Mouse (Mus musculus) kidney, embryonic 14.5 days (tissue): ENCODE data around the gene Cited4. TPM values are rescaled to one million over a fixed set of nuclear protein-coding genes. Genes with fewer than 3 reads are reported as not detected.

ENCODE experiments used
- ATAC-seq: fragments of 200-750 bp; cut with Nextera tagmentation; 2 replicates; pipeline ENCODE4 v1.8.0; 2017; ENCODE audit warnings: moderate number of reproducible peaks, mild to moderate bottlenecking, moderate TSS enrichment, moderate library complexity; ENCODE audit not compliant: low FRiP score, low TSS enrichment
- H3K27ac ChIP-seq: fragments of 300-500 bp; sonication (generic); 2 replicates; pipeline ENCODE4 v1.5.1; 2014; ENCODE audit warnings: low read depth, mild to moderate bottlenecking, low read length, moderate library complexity, mixed read lengths
- H3K27me3 ChIP-seq: fragments of 300-500 bp; sonication (generic); 2 replicates; pipeline ENCODE4 v1.6.1; 2014; ENCODE audit warnings: mild to moderate bottlenecking, low read length; ENCODE audit not compliant: control insufficient read depth, insufficient read depth
- H3K36me3 ChIP-seq: fragments of 300-500 bp; sonication (generic); 2 replicates; pipeline ENCODE4 v1.6.1; 2014; ENCODE audit warnings: low read length, mixed read lengths; ENCODE audit not compliant: control insufficient read depth, insufficient read depth
- H3K4me1 ChIP-seq: fragments of 300-500 bp; sonication (generic); 2 replicates; pipeline ENCODE4 v1.6.1; 2014; ENCODE audit warnings: low read length, mixed read lengths; ENCODE audit not compliant: control insufficient read depth, insufficient read depth
- H3K4me2 ChIP-seq: fragments of 300-500 bp; sonication (generic); replicated peaks from 2 replicates; pipeline ENCODE4 v1.6.1; 2014; ENCODE audit warnings: low read depth, mild to moderate bottlenecking, low read length
- H3K4me3 ChIP-seq: fragments of 300-500 bp; sonication (generic); 2 replicates; pipeline ENCODE4 v1.5.1; 2014; ENCODE audit warnings: mild to moderate bottlenecking, low read length
- H3K9ac ChIP-seq: fragments of 300-500 bp; sonication (generic); 2 replicates; pipeline ENCODE4 v1.6.1; 2014; ENCODE audit warnings: low read depth, mild to moderate bottlenecking, low read length, moderate library complexity
- H3K9me3 ChIP-seq: fragments of 300-500 bp; sonication (generic); 2 replicates; pipeline ENCODE4 v1.6.1; 2016; ENCODE audit warnings: low read length; ENCODE audit not compliant: control insufficient read depth
- WGBS: fragments of 180-500 bp; shearing (Covaris S2); extraction: QIAGEN DNeasy Blood & Tissue Kit; methylation state at CpG from one replicate; pipeline ENCODE4 v1.1.7; 2014; 5-methylcytosine and 5-hydroxymethylcytosine counted together
- polyA plus RNA-seq: library from polyadenylated mRNA; unstranded; fragments of >200 nt; fragmentation: Nextera tagmentation; extraction: Ambion mirVana; gene quantifications from 2 replicates; pipeline ENCODE4 v1.2.1, GENCODE M21; 2014

Gene Cited4
- polyA plus RNA-seq, 1 experiment from 2014 or later = 11.0 TPM

DNA sequence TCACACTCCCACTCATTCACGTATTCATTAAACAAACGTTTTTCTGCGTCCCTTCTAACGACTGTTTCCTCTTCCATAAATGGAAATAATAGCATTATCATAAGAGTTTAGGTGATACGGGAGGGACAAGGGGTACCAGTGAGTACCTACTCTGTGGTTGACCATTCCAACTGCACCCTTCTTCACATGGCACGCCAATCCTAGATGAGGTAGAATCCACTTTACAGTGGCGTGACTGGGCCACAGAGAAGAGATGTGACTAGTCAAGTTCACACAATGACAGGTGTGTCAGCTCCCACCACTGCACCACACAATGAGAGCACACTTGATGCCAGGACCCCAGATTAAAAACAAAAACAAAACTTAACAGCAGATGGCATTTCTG, 16.2 kb upstream of the Cited4 start:
- Histone ChIP-seq H3K4me3 (peak overlapping the region; percentile 36), H3K4me1 (no peaks in the 10 kb centered on the region), H3K9me3 (0 out of 2 replicates have a peak, but pooled peaks cover 3% of the 10 kb centered on the region), H3K9ac (no peak overlapping the region), H3K27ac (no peak overlapping the region), H3K4me2 (peak overlapping the region; percentile 73), H3K36me3 (no peaks in the 10 kb centered on the region), H3K27me3 (peaks cover 23% of the 10 kb centered on the region)
- ATAC-seq = no peak
- 21% methylated on average over 7 of the region's 7 CpGs for WGBS

DNA sequence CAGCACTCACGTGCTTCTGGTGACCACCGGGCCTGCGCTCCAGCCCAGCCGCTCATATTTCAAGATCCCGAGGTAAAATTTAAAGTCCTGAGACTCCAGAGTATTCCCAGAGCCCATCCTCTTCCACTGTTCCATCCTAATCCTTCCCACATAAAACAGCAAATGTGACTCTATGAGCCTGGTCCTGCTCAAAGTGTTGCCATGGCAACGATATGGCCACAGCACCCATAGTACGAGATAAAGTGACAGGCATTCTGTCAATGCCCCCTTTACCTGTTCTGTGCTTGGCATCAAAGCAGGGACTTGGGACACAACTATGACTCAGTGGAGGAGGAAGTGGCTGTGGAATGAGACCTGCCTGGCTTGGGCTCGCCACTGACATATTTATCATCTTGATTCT, 10.5 kb upstream of the Cited4 start:
- no peaks in the 10 kb centered on the region for H3K27me3 ChIP-seq
- H3K4me1 ChIP-seq = no peaks in the 10 kb centered on the region
- 74% methylated on average over 8 of the region's 8 CpGs for WGBS
- H3K9ac ChIP-seq = no peak overlapping the region
- H3K4me3 ChIP-seq = no peak overlapping the region
- H3K36me3 ChIP-seq = no peaks in the 10 kb centered on the region
- 0 out of 2 replicates have a peak, but pooled peaks cover 3% of the 10 kb centered on the region for H3K9me3 ChIP-seq
- no peak for ATAC-seq
- H3K4me2 ChIP-seq = no peak overlapping the region
- H3K27ac ChIP-seq = no peak overlapping the region

DNA sequence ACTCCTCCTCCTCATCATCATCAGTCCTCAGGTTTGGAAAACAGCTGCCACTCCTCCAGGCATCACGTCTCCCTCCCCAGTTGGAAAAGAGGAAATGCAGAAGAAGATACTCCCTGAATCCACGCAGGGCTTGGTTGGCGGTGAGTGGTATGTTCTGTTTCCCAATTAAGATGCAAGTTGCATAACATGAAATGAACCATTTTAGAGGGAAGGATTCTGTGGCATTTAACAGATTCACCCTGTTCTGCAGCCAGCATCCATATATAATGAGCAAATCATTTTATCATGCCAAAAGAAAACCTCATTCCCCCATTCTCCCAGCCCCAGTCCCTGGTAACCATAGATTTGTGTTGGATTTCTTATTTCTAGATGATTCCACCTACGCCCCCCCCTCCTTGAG, 5.9 kb upstream of the Cited4 start:
- no peaks in the 10 kb centered on the region for H3K27me3 ChIP-seq
- H3K4me2 ChIP-seq = no peak overlapping the region
- H3K27ac ChIP-seq = no peak overlapping the region
- 74% methylated on average over 4 of the region's 4 CpGs for WGBS
- no peaks in the 10 kb centered on the region for H3K36me3 ChIP-seq
- no peak overlapping the region for H3K4me3 ChIP-seq
- H3K9ac ChIP-seq = no peak overlapping the region
- H3K4me1 ChIP-seq = no peaks in the 10 kb centered on the region
- no peak for ATAC-seq
- no peaks in the 10 kb centered on the region for H3K9me3 ChIP-seq

DNA sequence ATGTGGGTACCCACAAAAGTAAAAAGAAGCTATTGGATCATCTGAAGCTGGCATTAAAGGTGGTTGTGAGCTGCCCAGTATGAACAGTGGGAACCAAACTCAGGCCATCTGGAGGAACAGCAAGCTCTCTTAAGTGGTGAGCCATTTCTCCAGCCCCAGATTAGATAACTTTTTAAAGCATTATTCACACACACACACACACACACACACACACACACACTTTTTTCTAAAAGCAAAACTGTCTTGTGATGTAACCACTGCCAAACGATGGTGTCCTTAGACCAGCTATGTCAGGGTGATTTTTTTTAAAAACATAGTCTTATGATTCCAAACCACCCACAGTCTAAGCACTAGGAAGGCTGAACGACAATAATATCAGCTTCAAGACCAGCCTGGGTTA, 1.8 kb upstream of the Cited4 start:
- Histone ChIP-seq H3K9me3 (no peaks in the 10 kb centered on the region), H3K27ac (no peak overlapping the region), H3K4me3 (no peak overlapping the region), H3K4me2 (no peak overlapping the region), H3K4me1 (no peaks in the 10 kb centered on the region), H3K27me3 (peaks cover 18% of the 10 kb centered on the region), H3K36me3 (no peaks in the 10 kb centered on the region), H3K9ac (no peak overlapping the region)
- WGBS = 78% methylated on average over 2 of the region's 2 CpGs
- ATAC-seq = no peak

DNA sequence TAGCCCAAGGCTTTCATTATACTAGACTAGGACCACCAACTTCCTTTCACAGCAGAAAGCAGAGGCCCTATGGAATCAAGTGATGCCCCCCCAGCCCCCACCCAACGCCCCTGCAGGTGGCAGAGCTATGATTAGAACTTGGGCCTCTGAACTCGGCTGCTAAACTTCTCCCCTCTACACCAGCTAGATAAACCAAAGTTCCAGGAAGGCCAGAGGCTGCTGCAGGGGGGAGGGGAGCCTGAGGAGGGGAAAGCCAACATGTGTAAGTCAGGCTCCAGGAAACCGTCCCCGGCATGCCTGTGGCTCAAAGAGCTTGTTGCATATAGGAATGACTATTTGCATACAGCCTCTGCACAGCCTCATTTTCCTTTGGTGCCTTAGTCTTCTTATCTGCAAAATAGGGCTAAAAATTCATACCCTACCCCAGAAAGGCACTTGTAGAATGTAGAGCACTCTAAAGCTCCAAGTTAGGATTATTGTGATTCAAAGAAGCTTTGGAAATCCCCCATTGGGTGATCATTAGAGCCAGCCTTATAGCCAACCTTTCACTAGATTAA, 1.1 kb upstream of the Cited4 start:
- no peak overlapping the region for H3K9ac ChIP-seq
- H3K36me3 ChIP-seq = no peaks in the 10 kb centered on the region
- H3K27ac ChIP-seq = no peak overlapping the region
- H3K4me3 ChIP-seq = no peak overlapping the region
- H3K4me2 ChIP-seq = no peak overlapping the region
- no peaks in the 10 kb centered on the region for H3K9me3 ChIP-seq
- 12% methylated on average over 4 of the region's 4 CpGs for WGBS
- H3K27me3 ChIP-seq = peaks cover 18% of the 10 kb centered on the region
- no peaks in the 10 kb centered on the region for H3K4me1 ChIP-seq
- ATAC-seq = no peak

DNA sequence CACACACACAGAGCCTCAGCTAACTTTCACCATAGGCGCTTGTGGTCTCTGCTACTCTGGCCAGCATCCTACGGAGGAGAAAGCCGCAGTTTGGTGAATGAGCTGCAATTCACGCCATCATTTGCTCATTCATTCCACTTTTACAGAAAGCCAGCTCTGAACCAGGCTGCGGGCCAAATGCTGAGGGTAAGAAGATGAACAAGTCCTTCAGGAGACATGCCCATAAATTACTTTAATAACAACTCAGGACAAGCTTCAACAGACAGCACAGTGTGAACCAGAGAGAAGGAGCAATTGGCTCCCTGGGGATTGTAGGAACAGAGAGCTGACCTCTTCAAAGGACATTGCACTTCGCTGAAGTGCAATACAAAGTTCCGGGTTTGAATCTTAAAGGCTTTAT, 590 bp upstream of the Cited4 start:
- Histone ChIP-seq H3K27me3 (peaks cover 22% of the 10 kb centered on the region), H3K9ac (no peak overlapping the region), H3K36me3 (no peaks in the 10 kb centered on the region), H3K4me2 (no peak overlapping the region), H3K4me3 (no peak overlapping the region), H3K27ac (no peak overlapping the region), H3K9me3 (no peaks in the 10 kb centered on the region), H3K4me1 (no peaks in the 10 kb centered on the region)
- ATAC-seq = peak; percentile 11; the same call in 1 of the 2 replicates
- 12% methylated on average over 7 of the region's 7 CpGs for WGBS

DNA sequence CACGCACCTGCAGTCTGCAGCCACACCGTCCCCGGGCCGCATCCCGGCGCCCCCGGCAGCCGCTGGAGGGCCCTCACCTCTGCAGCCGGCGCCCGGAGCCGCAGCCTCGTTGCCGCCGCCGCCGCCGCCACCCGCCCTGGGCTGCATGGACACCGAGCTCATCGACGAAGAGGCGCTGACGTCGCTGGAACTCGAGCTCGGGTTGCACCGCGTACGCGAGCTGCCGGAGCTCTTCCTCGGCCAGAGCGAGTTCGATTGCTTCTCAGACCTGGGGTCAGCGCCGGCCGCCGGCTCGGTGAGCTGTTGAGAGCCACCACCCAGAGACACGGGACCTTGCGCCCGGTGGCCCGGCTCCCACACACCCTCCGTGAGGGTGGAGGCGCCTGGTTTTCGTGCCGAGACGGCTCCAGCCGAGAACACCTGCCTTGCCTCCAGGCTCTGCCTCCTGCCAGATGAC, 701 bp downstream of the Cited4 start:
- H3K9me3 ChIP-seq = no peaks in the 10 kb centered on the region
- H3K4me1 ChIP-seq = no peaks in the 10 kb centered on the region
- H3K4me2 ChIP-seq = peak overlapping the region; percentile 97
- peaks cover 22% of the 10 kb centered on the region for H3K27me3 ChIP-seq
- H3K4me3 ChIP-seq = peak overlapping the region; percentile 52
- H3K9ac ChIP-seq = peak overlapping the region; percentile 59
- H3K27ac ChIP-seq = no peak overlapping the region
- ATAC-seq = peak; percentile 47
- under 1% methylated on average over 50 of the region's 50 CpGs for WGBS
- H3K36me3 ChIP-seq = no peaks in the 10 kb centered on the region

DNA sequence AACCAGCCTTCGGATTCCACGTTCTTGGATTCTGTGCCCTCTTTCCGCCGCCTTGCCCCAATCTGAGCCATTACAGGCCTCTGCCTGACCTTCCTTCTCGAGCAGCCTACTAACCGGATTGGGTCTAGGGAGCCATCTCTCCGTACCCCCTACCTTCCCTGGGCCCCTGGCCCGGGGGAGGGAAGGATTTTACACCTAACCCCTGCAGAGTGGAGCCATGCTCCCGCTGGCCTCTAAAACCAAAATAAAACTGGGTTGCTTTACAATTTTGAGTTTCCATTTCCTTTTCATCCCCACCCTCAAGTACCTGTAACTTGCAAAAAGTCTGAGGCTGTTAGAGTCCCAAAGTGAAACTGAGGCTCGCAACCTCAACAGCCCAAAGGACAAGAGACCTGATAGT, 1.2 kb downstream of the Cited4 start:
- 0 out of 2 replicates have a peak, but pooled peaks have one; percentile 2 for ATAC-seq
- H3K36me3 ChIP-seq = no peaks in the 10 kb centered on the region
- H3K4me3 ChIP-seq = peak overlapping the region; percentile 52
- peak overlapping the region; percentile 97 for H3K4me2 ChIP-seq
- no peaks in the 10 kb centered on the region for H3K4me1 ChIP-seq
- no peaks in the 10 kb centered on the region for H3K9me3 ChIP-seq
- peaks cover 22% of the 10 kb centered on the region for H3K27me3 ChIP-seq
- whole genome bisulfite sequencing = 11% methylated on average over 10 of the region's 10 CpGs
- H3K9ac ChIP-seq = peak overlapping the region; percentile 59
- no peak overlapping the region for H3K27ac ChIP-seq

DNA sequence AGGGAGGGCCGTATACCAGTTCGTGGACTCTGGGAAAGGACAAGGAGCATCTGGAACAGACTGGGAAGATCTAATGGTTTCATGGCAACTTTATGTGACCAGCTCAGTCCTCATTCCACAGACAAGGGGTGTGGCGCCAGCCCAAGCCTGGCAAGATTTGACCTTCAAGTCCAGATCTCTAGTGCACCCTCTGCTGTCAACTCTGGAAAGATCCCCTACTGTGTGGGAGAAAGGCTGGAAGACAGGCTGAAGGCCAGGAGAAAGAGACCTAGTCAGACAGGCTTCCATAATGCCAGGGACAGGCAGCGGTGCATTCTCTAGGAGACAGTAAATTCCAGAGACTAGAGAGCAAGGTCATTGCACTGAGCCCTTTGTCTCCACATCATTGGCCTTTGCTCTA, 2.2 kb downstream of the Cited4 start:
- H3K4me2 ChIP-seq = no peak overlapping the region
- WGBS = 92% methylated on average over 4 of the region's 4 CpGs
- peaks cover 22% of the 10 kb centered on the region for H3K27me3 ChIP-seq

More for the DNA sequence above, 2.2 kb downstream of the Cited4 start:
- Histone ChIP-seq H3K9ac (no peak overlapping the region), H3K27ac (no peak overlapping the region), H3K9me3 (no peaks in the 10 kb centered on the region), H3K36me3 (no peaks in the 10 kb centered on the region), H3K4me1 (no peaks in the 10 kb centered on the region), H3K4me3 (no peak overlapping the region)
- no peak for ATAC-seq
